Mouse (Mus musculus): ENCODE data around the gene Kcnj10.

DNA sequence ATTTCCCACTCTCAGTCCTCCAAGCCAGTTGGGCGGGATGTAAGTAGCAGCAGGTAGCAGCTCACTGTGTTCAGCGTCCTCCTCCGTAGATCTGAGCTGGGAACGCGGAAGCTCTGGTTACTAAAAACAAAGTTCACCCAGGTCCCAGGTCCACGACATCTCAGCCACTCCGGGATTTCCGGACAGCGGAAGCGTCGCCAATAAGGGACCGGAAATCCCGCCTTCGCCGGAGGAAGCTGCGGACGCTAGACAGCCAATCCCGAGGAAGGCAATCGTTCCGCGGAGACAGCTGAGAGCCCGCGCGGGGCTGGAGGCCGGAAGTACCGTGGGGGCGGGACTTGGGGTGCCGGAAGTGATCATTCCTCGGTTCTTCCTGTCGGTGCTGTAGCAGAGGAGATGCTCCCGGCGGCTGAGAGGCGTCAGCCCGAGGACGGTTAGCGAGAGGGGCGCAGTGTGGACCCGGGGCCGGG is 35.2 kb downstream of the Kcnj10 start, which contains the start of gene Pigm:
- TF ChIP-seq POLR2A (IDR thresholded peaks at IDR 0.05; ENCODE audit: borderline replicate concordance, control insufficient read depth, low read depth, low read length) (peak; percentile 53; the same call in 1 of the 2 replicates), CTCF (IDR thresholded peaks at IDR 0.05; ENCODE audit: control insufficient read depth, insufficient read depth, low read length) (no peak)

All from bone marrow, adult 2 months (tissue).